Mouse (Mus musculus) neural tube, embryonic 14.5 days (tissue): ENCODE results near the gene Cab39. TPM values are rescaled to one million over a fixed set of nuclear protein-coding genes. Genes with fewer than 3 reads are reported as not detected.

Experiments
- ATAC-seq: fragments of 200-750 bp; cut with Nextera tagmentation; 2 replicates; pipeline ENCODE4 v1.8.0; 2017; ENCODE audit warnings: low read depth, mild to moderate bottlenecking, moderate TSS enrichment, moderate library complexity
- H3K27ac ChIP-seq: fragments of 300-500 bp; sonication (generic); 2 replicates; pipeline ENCODE4 v1.5.1; 2014; ENCODE audit warnings: low read depth, mild to moderate bottlenecking, control low read depth, low read length, moderate library complexity, mixed read lengths
- H3K27me3 ChIP-seq: fragments of 300-500 bp; sonication (generic); 2 replicates; pipeline ENCODE4 v1.6.1; 2014; ENCODE audit warnings: low read length; ENCODE audit not compliant: control insufficient read depth, insufficient read depth
- H3K36me3 ChIP-seq: fragments of 300-500 bp; sonication (generic); 2 replicates; pipeline ENCODE4 v1.6.1; 2014; ENCODE audit warnings: low read length, mixed read lengths; ENCODE audit not compliant: control insufficient read depth, insufficient read depth
- H3K4me1 ChIP-seq: fragments of 300-500 bp; sonication (generic); 2 replicates; pipeline ENCODE4 v1.6.1; 2014; ENCODE audit warnings: low read length; ENCODE audit not compliant: control insufficient read depth, insufficient read depth
- H3K4me2 ChIP-seq: fragments of 300-500 bp; sonication (generic); 2 replicates; pipeline ENCODE4 v1.6.1; 2014; ENCODE audit warnings: mild to moderate bottlenecking, low read depth, low read length, control low read depth
- H3K4me3 ChIP-seq: fragments of 300-500 bp; sonication (generic); 2 replicates; pipeline ENCODE4 v1.5.1; 2014; ENCODE audit warnings: low read depth, low read length, control low read depth, mixed read lengths
- H3K9ac ChIP-seq: fragments of 300-500 bp; sonication (generic); replicated peaks from 2 replicates; pipeline ENCODE4 v1.6.1; 2014; ENCODE audit warnings: low read depth, mild to moderate bottlenecking, control low read depth, low read length, mixed read lengths
- H3K9me3 ChIP-seq: fragments of 300-500 bp; sonication (generic); 2 replicates; pipeline ENCODE4 v1.6.1; 2016; ENCODE audit warnings: low read length; ENCODE audit not compliant: control insufficient read depth
- WGBS: fragments of 180-500 bp; shearing (Covaris S2); extraction: QIAGEN DNeasy Blood & Tissue Kit; methylation state at CpG from one replicate; pipeline ENCODE4 v1.1.7; 2014; 5-methylcytosine and 5-hydroxymethylcytosine counted together
- polyA plus RNA-seq: library from polyadenylated mRNA; unstranded; fragments of >200 nt; fragmentation: Nextera tagmentation; extraction: Ambion mirVana; gene quantifications from 2 replicates; pipeline ENCODE4 v1.2.1, GENCODE M21; 2014

Gene Cab39
- polyA plus RNA-seq, 1 experiment from 2014 or later, result 74.4 TPM

DNA sequence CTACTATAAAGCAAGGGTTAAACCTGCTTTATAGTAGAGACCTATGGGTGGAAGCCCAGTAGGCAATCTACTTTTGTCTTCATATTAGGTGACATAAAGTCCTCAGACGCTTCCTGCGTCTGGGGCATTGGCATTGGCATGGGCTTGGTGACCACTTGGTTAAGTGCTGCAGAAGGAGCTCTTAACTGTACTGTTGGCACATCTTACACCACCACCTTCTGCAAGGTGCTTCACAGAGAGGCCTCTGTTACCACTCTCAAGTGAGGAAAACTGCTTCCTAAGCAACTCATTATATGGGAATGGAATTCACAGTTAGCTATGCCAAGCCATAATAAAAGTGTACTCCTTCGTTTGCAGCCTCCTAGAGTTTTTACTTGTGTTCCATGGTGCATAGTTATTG lies 31.7 kb downstream of the Cab39 start:
- Histone ChIP-seq H3K4me3 (no peak overlapping the region), H3K27ac (no peak overlapping the region), H3K27me3 (no peaks in the 10 kb centered on the region), H3K9ac (no peak overlapping the region), H3K4me2 (no peak overlapping the region), H3K4me1 (no peaks in the 10 kb centered on the region), H3K36me3 (peaks cover 11% of the 10 kb centered on the region; the same call in 1 of the 2 replicates), H3K9me3 (no peaks in the 10 kb centered on the region)
- WGBS, result 79% methylated on average over 3 of the region's 3 CpGs
- no peak for ATAC-seq

- H3K4me1 ChIP-seq, result no peaks in the 10 kb centered on the region
- H3K36me3 ChIP-seq, result peaks cover 2% of the 10 kb centered on the region; the same call in 1 of the 2 replicates
- 89% methylated on average over 5 of the region's 5 CpGs for WGBS
- no peaks in the 10 kb centered on the region for H3K27me3 ChIP-seq
- no peak for ATAC-seq
- no peak overlapping the region for H3K9ac ChIP-seq
- no peaks in the 10 kb centered on the region for H3K9me3 ChIP-seq
- H3K27ac ChIP-seq, result no peak overlapping the region
- H3K4me3 ChIP-seq, result no peak overlapping the region
- H3K4me2 ChIP-seq, result no peak overlapping the region
These were observed 33.9 kb downstream of the Cab39 start for GRCm38 (mm10) chr1:85827166-85827565.

DNA sequence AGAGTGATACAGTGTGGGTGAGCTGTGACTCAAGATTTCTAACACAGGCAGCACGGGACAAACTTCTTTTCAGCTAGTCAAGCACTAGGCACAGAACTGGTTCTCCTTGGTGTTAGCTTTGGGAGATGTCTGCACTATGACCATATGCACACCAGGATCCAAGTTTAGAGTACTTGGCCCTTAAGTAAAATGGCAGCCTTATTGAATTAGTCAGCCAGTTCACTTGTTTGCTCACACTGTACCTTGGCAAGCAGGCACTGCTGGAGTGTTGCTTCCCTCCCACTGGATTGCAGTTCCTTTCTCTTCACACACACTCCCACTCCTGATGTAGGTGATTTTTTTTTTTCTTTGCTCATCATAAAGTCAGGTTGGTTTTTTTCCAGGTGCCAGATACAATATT lies 35.8 kb downstream of the Cab39 start:
- no peaks in the 10 kb centered on the region for H3K36me3 ChIP-seq
- no peaks in the 10 kb centered on the region for H3K27me3 ChIP-seq
- WGBS, result 100% methylated on average over 1 of the region's 1 CpGs
- no peak overlapping the region for H3K27ac ChIP-seq
- no peaks in the 10 kb centered on the region for H3K9me3 ChIP-seq
- no peak overlapping the region for H3K4me2 ChIP-seq
- no peak overlapping the region for H3K4me3 ChIP-seq
- no peak for ATAC-seq
- no peak overlapping the region for H3K9ac ChIP-seq
- no peaks in the 10 kb centered on the region for H3K4me1 ChIP-seq

- no peak overlapping the region for H3K4me3 ChIP-seq
- H3K36me3 ChIP-seq, result peaks cover 11% of the 10 kb centered on the region; the same call in 1 of the 2 replicates
- WGBS, result 75% methylated on average over 4 of the region's 4 CpGs
- H3K9me3 ChIP-seq, result no peaks in the 10 kb centered on the region
- no peak overlapping the region for H3K27ac ChIP-seq
- ATAC-seq, result no peak
- H3K4me2 ChIP-seq, result no peak overlapping the region
- no peaks in the 10 kb centered on the region for H3K4me1 ChIP-seq
- no peak overlapping the region for H3K9ac ChIP-seq
- no peaks in the 10 kb centered on the region for H3K27me3 ChIP-seq
These were observed 44.8 kb downstream of the Cab39 start for GRCm38 (mm10) chr1:85838056-85838455.

DNA sequence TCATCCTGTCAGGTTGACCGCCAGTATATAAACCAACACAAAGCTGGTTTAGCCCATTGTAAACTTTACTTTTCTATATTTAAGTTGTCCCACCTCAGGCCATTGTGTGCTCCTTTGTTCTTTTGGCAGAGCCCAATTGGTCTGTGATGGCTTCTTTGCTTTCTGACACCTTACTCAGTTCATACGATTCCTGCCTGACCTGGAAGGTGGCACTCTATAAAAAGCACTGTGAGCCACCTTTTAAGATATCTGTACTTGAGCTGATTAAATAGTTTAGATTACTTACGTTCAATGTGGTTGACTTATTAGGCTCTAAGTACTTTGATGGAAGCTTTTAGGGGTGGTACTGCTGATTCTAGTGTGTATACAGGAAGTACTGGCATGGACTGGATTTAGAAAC lies 46.1 kb downstream of the Cab39 start:
- H3K9me3 ChIP-seq, result no peaks in the 10 kb centered on the region
- no peak overlapping the region for H3K27ac ChIP-seq
- H3K4me1 ChIP-seq, result no peaks in the 10 kb centered on the region
- peaks cover 11% of the 10 kb centered on the region for H3K36me3 ChIP-seq
- 92% methylated on average over 3 of the region's 3 CpGs for WGBS
- no peak overlapping the region for H3K9ac ChIP-seq
- no peak for ATAC-seq
- no peak overlapping the region for H3K4me3 ChIP-seq
- H3K4me2 ChIP-seq, result no peak overlapping the region
- H3K27me3 ChIP-seq, result no peaks in the 10 kb centered on the region

DNA sequence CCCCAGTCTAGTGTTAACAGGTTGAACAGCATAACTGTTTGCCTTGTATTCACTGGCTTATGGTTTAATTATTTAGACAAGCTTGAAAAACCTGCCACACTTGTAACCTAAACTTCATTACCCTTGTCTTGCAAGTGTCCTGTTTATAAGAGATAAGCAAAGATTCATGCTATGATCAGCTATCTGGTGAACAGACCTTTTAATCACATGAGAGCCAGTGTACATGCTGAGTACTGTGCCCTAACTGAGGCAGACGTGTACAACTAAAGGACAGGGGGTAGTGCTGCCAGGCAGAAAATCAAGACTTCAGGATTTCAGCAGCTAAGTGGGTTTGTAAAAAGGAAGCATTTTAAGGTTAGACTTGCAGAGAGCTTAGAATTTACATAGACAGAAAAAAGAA lies 46.5 kb downstream of the Cab39 start:
- 90% methylated on average over 1 of the region's 1 CpGs for WGBS

DNA sequence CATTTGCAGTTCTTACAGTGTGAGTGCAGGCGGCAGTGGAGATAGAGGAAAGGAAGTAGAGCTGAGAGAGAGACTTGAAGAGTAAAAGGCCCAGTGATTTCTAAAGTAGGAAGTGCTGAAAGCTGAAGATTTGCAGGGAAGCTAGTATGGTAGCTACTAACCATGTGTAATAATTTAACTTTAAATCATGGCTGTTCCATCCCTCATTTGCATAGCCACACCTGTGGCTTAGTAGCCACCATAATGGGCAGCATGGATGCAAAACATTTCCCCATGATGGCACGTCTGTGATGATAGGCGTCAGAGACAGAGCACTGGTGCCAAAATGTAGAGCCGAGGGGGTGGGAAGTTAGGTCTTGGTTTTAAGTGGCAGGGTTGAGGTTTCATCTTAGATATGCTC lies 47.2 kb downstream of the Cab39 start:
- no peaks in the 10 kb centered on the region for H3K9me3 ChIP-seq
- H3K27ac ChIP-seq, result no peak overlapping the region
- peaks cover 17% of the 10 kb centered on the region for H3K36me3 ChIP-seq
- H3K4me3 ChIP-seq, result no peak overlapping the region
- H3K9ac ChIP-seq, result no peak overlapping the region
- no peak for ATAC-seq
- H3K27me3 ChIP-seq, result no peaks in the 10 kb centered on the region
- no peak overlapping the region for H3K4me2 ChIP-seq
- no peaks in the 10 kb centered on the region for H3K4me1 ChIP-seq
- 93% methylated on average over 4 of the region's 4 CpGs for WGBS

More for the DNA sequence above, 46.5 kb downstream of the Cab39 start:
- Histone ChIP-seq H3K36me3 (peaks cover 13% of the 10 kb centered on the region), H3K4me1 (no peaks in the 10 kb centered on the region), H3K4me2 (no peak overlapping the region), H3K9ac (no peak overlapping the region), H3K9me3 (no peaks in the 10 kb centered on the region), H3K27ac (no peak overlapping the region), H3K4me3 (no peak overlapping the region), H3K27me3 (no peaks in the 10 kb centered on the region)
- ATAC-seq, result no peak

DNA sequence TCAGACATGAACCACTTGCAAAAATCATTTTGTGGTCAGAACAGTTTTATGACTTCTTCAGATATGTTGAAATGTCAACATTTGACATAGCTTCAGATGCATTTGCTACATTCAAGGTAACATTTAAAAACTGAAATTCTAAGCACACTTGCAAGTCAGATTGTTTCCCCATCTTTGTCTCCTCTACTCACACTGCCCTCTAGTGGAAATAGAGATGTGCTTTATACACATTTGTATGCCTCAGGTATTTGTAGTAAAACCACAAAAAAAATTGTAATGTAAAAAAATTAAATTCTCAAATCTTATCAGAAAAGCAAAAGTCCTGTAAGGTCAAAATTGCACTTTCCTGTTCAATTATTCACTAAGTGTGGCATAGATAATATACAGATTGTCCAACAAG lies 49.0 kb downstream of the Cab39 start:
- H3K4me1 ChIP-seq, result no peaks in the 10 kb centered on the region
- no peak for ATAC-seq
- H3K27me3 ChIP-seq, result no peaks in the 10 kb centered on the region
- H3K27ac ChIP-seq, result no peak overlapping the region
- H3K36me3 ChIP-seq, result peaks cover 21% of the 10 kb centered on the region
- H3K4me2 ChIP-seq, result no peak overlapping the region
- no peak overlapping the region for H3K4me3 ChIP-seq
- no peak overlapping the region for H3K9ac ChIP-seq
- H3K9me3 ChIP-seq, result no peaks in the 10 kb centered on the region

DNA sequence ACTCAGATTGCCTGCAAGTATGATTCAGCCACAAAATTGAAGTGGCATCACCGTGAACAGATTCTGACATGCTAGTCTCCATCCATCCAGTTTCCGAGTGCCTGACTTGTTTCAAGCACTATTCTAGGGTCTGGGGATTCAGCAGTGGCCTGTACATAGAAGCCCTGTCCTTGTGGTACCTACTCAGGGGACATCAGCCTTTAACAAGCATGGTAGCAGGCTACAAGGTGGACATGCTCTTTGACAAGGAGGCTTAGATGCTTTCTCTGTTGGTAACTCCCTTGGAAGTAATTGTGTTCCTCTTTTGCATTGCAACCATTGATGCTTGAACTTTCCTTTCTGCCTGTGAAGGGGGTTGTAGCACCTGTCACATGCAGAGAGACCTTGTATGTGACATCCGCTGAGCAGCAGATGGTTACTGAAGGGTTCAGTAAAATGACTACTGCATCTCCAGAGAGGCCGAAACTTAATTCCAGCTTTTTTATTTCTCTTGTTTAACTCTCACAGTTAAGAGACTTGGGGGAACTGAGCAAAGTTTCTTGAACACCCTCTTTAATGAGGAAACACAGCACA lies 50.1 kb downstream of the Cab39 start:
- Histone ChIP-seq H3K4me2 (no peak overlapping the region), H3K9me3 (no peaks in the 10 kb centered on the region), H3K4me1 (no peaks in the 10 kb centered on the region), H3K9ac (no peak overlapping the region), H3K27me3 (no peaks in the 10 kb centered on the region), H3K27ac (no peak overlapping the region), H3K4me3 (no peak overlapping the region), H3K36me3 (peaks cover 25% of the 10 kb centered on the region)
- 95% methylated on average over 4 of the region's 4 CpGs for whole genome bisulfite sequencing
- no peak for ATAC-seq
